Mouse (Mus musculus): ENCODE measurements around the gene Pi16. TPM values are rescaled to one million over a fixed set of nuclear protein-coding genes. Genes with fewer than 3 reads are reported as not detected.

Pi16 gene
- polyA plus RNA-seq, 3 experiments from 2014 or later, result 0.30 to 0.57 (median 0.53) TPM

GRCm38 (mm10) chr17:29304376-29305057, 13.0 kb upstream of the Pi16 start:
- peak; percentile 35 for ATAC-seq

- no peak for ATAC-seq
Measured at GRCm38 (mm10) chr17:29305058-29305806, 12.2 kb upstream of the Pi16 start.

GRCm38 (mm10) chr17:29305871-29306270, 11.6 kb upstream of the Pi16 start:
- ATAC-seq, result no peak

- no peak for ATAC-seq
Measured at GRCm38 (mm10) chr17:29310056-29310623, 7.3 kb upstream of the Pi16 start.

- no peak for ATAC-seq
Measured at GRCm38 (mm10) chr17:29311602-29312001, 5.9 kb upstream of the Pi16 start.

GRCm38 (mm10) chr17:29312082-29312481, 5.4 kb upstream of the Pi16 start:
- ATAC-seq, result no peak

GRCm38 (mm10) chr17:29313300-29313699, 4.2 kb upstream of the Pi16 start:
- no peak for ATAC-seq

- no peak for ATAC-seq
Measured at GRCm38 (mm10) chr17:29315672-29316465, 1.6 kb upstream of the Pi16 start.

GRCm38 (mm10) chr17:29316891-29317290, 589 bp upstream of the Pi16 start:
- ATAC-seq, result no peak

GRCm38 (mm10) chr17:29318731-29319250, 1.3 kb downstream of the Pi16 start:
- ATAC-seq, result no peak

- no peak for ATAC-seq
Measured at GRCm38 (mm10) chr17:29319476-29319875, 2.0 kb downstream of the Pi16 start.

- ATAC-seq, result no peak
Measured at GRCm38 (mm10) chr17:29319881-29320639, 2.6 kb downstream of the Pi16 start.

GRCm38 (mm10) chr17:29321765-29322602, 4.5 kb downstream of the Pi16 start:
- ATAC-seq, result no peak

- no peak for ATAC-seq
Measured at GRCm38 (mm10) chr17:29322603-29322962, 5.1 kb downstream of the Pi16 start.

- ATAC-seq, result no peak
Measured at GRCm38 (mm10) chr17:29323625-29324024, 6.1 kb downstream of the Pi16 start.

- no peak for ATAC-seq
Measured at GRCm38 (mm10) chr17:29325831-29326230, 8.4 kb downstream of the Pi16 start.

- ATAC-seq, result no peak
Measured at GRCm38 (mm10) chr17:29326531-29327529, 9.3 kb downstream of the Pi16 start.

GRCm38 (mm10) chr17:29327691-29328090, 10.2 kb downstream of the Pi16 start:
- no peak for ATAC-seq

- ATAC-seq, result no peak
Measured at GRCm38 (mm10) chr17:29330221-29330620, 12.7 kb downstream of the Pi16 start.
